Mouse (Mus musculus) lung, adult 10 weeks (tissue): ENCODE data around the gene Tll2. TPM values are rescaled to one million over a fixed set of nuclear protein-coding genes. Genes with fewer than 3 reads are reported as not detected.

Experiments used
- polyA plus RNA-seq: library from polyadenylated mRNA; stranded (reverse); fragments of 350-450 nt; fragmentation: Illumina TruSeq; extraction: RNeasy Lipid Tissue Mini Kit (QIAGEN cat#74804); gene quantifications from one replicate; pipeline ENCODE4 v1.2.3, GENCODE M21; 2014; ENCODE audit warnings: low read depth, low replicate concordance; ENCODE audit not compliant: insufficient read depth

Tll2 gene
- polyA plus RNA-seq, result not detected

GRCm38 (mm10) chr19:41206811-41207344 is at the start of gene Tll2:
Tll2 (minus strand) TSS chr19:41206835.

GRCm38 (mm10) chr19:41076906-41077305 is 129.7 kb downstream of the Tll2 start, which contains the start of gene Opalin:
Opalin (minus strand) TSS chr19:41077113.

Other genes starting within 250 kb of the Tll2 start
- gene Blnk, start 212.3 kb downstream of the Tll2 start, polyA plus RNA-seq, result 7.0 TPM
- gene Dntt, start 177.6 kb downstream of the Tll2 start, polyA plus RNA-seq, result 0.27 TPM
- not detected for gene Opalin, start 129.7 kb downstream of the Tll2 start, polyA plus RNA-seq
- gene Tm9sf3, start 57.2 kb upstream of the Tll2 start, polyA plus RNA-seq, result 84.2 TPM
- gene Pik3ap1, start 178.3 kb upstream of the Tll2 start, polyA plus RNA-seq, result 11.2 TPM